Mouse (Mus musculus): ENCODE measurements around the gene Tgfbr1.

DNA sequence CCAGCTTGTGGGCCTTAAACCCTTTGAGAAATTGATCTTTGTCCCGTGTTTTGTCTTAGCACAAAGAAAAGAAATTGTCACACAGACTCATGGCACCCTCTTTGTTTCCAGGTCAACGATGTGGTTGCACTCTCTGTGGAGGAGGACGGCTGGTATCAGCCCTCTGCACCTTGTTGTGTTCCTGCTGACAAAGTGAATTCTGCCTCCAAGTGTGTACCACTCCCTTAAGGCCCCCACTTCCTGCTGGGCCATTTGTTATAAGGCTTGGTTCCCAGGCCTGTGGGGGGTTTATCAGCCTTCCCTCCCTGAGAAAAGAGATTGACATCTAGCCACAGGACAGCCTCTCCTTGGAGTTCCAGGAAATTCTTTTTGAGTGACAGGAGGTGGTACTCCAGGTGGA lies 69.2 kb downstream of the Tgfbr1 start:
- TF ChIP-seq CTCF (IDR thresholded peaks at IDR 0.05; ENCODE audit: borderline replicate concordance, control insufficient read depth, extremely low read depth, insufficient read depth, low read length, poor library complexity) (no peak), POLR2A (IDR thresholded peaks at IDR 0.05; ENCODE audit: control insufficient read depth, extremely low read depth, insufficient read depth, low read length, poor library complexity) (no peak)

Measured in thymus, adult 2 months (tissue).